Mouse (Mus musculus): ENCODE results near the gene Stx12. TPM values are rescaled to one million over a fixed set of nuclear protein-coding genes. Genes with fewer than 3 reads are reported as not detected.
"Not testable (repeated sequence)": the region's sequence is repeated elsewhere in the genome, so short reads cannot be mapped to it uniquely, and the experiment has no call there.

Stx12 gene
- polyA plus RNA-seq (2016; fragmentation: Nextera tagmentation; extraction: Ambion mirVana), result 100 and 104 TPM in 2 replicates

GRCm38 (mm10) chr4:132884064-132884843 lies at the start of gene Stx12:
Stx12 (minus strand) TSS chr4:132884509.
- peak; percentile 96 for ATAC-seq (ENCODE audit: low FRiP score)
- H3K4me2 ChIP-seq (replicated peaks), result peak within 1 kb of the TSS; percentile 89

GRCm38 (mm10) chr4:132932752-132933404 lies 48.6 kb upstream of the Stx12 start:
- H3K9me3 ChIP-seq (replicated peaks), result no peaks in the 10 kb centered on the region
- no peak for ATAC-seq (ENCODE audit: low FRiP score)
- no peak overlapping the region for H3K27ac ChIP-seq
- H3K36me3 ChIP-seq, result no peaks in the 10 kb centered on the region
- WGBS, result 78% methylated on average over 4 of the region's 4 CpGs
- H3K4me3 ChIP-seq, result no peak overlapping the region
- H3K9ac ChIP-seq, result no peak overlapping the region
- 0 out of 2 replicates have a peak, but pooled peaks cover 5% of the 10 kb centered on the region for H3K4me1 ChIP-seq
- no peak overlapping the region for H3K4me2 ChIP-seq (replicated peaks)
- H3K27me3 ChIP-seq, result peaks cover 7% of the 10 kb centered on the region; the same call in 1 of the 2 replicates

More at GRCm38 (mm10) chr4:132884064-132884843, at the start of gene Stx12:
- Histone ChIP-seq H3K9me3 (replicated peaks) (no peaks in the 10 kb centered on the region), H3K36me3 (no peaks in the 10 kb centered on the region), H3K9ac (peak within 1 kb of the TSS; percentile 95), H3K4me1 (peaks cover 19% of the 10 kb centered on the region), H3K27me3 (no peaks in the 10 kb centered on the region), H3K27ac (peak within 1 kb of the TSS; percentile 89), H3K4me3 (peak within 1 kb of the TSS; percentile 96)
- WGBS, result under 1% methylated on average over 72 of the region's 72 CpGs

- Histone ChIP-seq H3K4me2 (replicated peaks) (no peak overlapping the region), H3K4me1 (0 out of 2 replicates have a peak, but pooled peaks cover 5% of the 10 kb centered on the region), H3K9me3 (replicated peaks) (no peaks in the 10 kb centered on the region), H3K4me3 (no peak overlapping the region), H3K9ac (no peak overlapping the region), H3K36me3 (no peaks in the 10 kb centered on the region), H3K27me3 (peaks cover 7% of the 10 kb centered on the region; the same call in 1 of the 2 replicates), H3K27ac (no peak overlapping the region)
- no peak for ATAC-seq (ENCODE audit: low FRiP score)
- WGBS, result 6% methylated on average over 8 of the region's 8 CpGs
Measured at GRCm38 (mm10) chr4:132930784-132931183, 46.5 kb upstream of the Stx12 start.

- H3K9me3 ChIP-seq (replicated peaks); H3K4me2 ChIP-seq (replicated peaks); H3K9ac ChIP-seq; H3K27ac ChIP-seq; ATAC-seq (ENCODE audit: low FRiP score); H3K4me3 ChIP-seq; H3K27me3 ChIP-seq; H3K36me3 ChIP-seq; H3K4me1 ChIP-seq: not testable (repeated sequence)
- WGBS, result 71% methylated on average over 2 of the region's 2 CpGs
Measured at GRCm38 (mm10) chr4:132926520-132926919, 42.2 kb upstream of the Stx12 start.

- H3K4me3 ChIP-seq, result peak within 1 kb of the TSS; percentile 97
Measured at GRCm38 (mm10) chr4:132922558-132923008, 38.3 kb upstream of the Stx12 start, which contains the start of gene Fam76a. Fam76a (minus strand) TSS chr4:132922558.

GRCm38 (mm10) chr4:132922061-132922530 lies 37.8 kb upstream of the Stx12 start:
- peaks cover 19% of the 10 kb centered on the region for H3K36me3 ChIP-seq
- H3K27me3 ChIP-seq, result no peaks in the 10 kb centered on the region
- H3K27ac ChIP-seq, result peak overlapping the region; percentile 91
- peak overlapping the region; percentile 91 for H3K9ac ChIP-seq
- no peaks in the 10 kb centered on the region for H3K9me3 ChIP-seq (replicated peaks)
- peak overlapping the region; percentile 57 for H3K4me2 ChIP-seq (replicated peaks)
- peak overlapping the region; percentile 97 for H3K4me3 ChIP-seq
- WGBS, result under 1% methylated on average over 45 of the region's 50 CpGs
- no peak; the same call in 1 of the 2 replicates for ATAC-seq (ENCODE audit: low FRiP score)
- peaks cover 7% of the 10 kb centered on the region for H3K4me1 ChIP-seq

More at GRCm38 (mm10) chr4:132922558-132923008, 38.3 kb upstream of the Stx12 start, which contains the start of gene Fam76a:
- peak; percentile 99 for ATAC-seq (ENCODE audit: low FRiP score)
- no peaks in the 10 kb centered on the region for H3K9me3 ChIP-seq (replicated peaks)
- peaks cover 14% of the 10 kb centered on the region; the same call in 1 of the 2 replicates for H3K36me3 ChIP-seq
- peak within 1 kb of the TSS; percentile 91 for H3K27ac ChIP-seq
- under 1% methylated on average over 53 of the region's 53 CpGs for WGBS
- H3K9ac ChIP-seq, result peak within 1 kb of the TSS; percentile 91
- peaks cover 7% of the 10 kb centered on the region for H3K4me1 ChIP-seq
- peak within 1 kb of the TSS; percentile 57 for H3K4me2 ChIP-seq (replicated peaks)
- no peaks in the 10 kb centered on the region for H3K27me3 ChIP-seq

GRCm38 (mm10) chr4:132921488-132921887 lies 37.2 kb upstream of the Stx12 start:
- Histone ChIP-seq H3K4me2 (replicated peaks) (peak overlapping the region; percentile 57), H3K9ac (peak overlapping the region; percentile 91)
- WGBS, result 44% methylated on average over 12 of the region's 12 CpGs

GRCm38 (mm10) chr4:132920171-132920570 lies 35.9 kb upstream of the Stx12 start:
- Histone ChIP-seq H3K4me1 (peaks cover 7% of the 10 kb centered on the region), H3K36me3 (peaks cover 35% of the 10 kb centered on the region), H3K4me2 (replicated peaks) (no peak overlapping the region), H3K9me3 (replicated peaks) (no peaks in the 10 kb centered on the region), H3K27me3 (no peaks in the 10 kb centered on the region), H3K27ac (no peak overlapping the region), H3K9ac (no peak overlapping the region), H3K4me3 (no peak overlapping the region)
- no peak for ATAC-seq (ENCODE audit: low FRiP score)
- 92% methylated on average over 4 of the region's 4 CpGs for WGBS

More at GRCm38 (mm10) chr4:132921488-132921887, 37.2 kb upstream of the Stx12 start:
- Histone ChIP-seq H3K27ac (no peak overlapping the region), H3K27me3 (no peaks in the 10 kb centered on the region), H3K4me1 (peaks cover 7% of the 10 kb centered on the region), H3K9me3 (replicated peaks) (no peaks in the 10 kb centered on the region), H3K4me3 (peak overlapping the region; percentile 97), H3K36me3 (peaks cover 23% of the 10 kb centered on the region)
- ATAC-seq (ENCODE audit: low FRiP score), result no peak

GRCm38 (mm10) chr4:132918493-132918892 lies 34.2 kb upstream of the Stx12 start:
- 83% methylated on average over 6 of the region's 6 CpGs for WGBS
- not testable (repeated sequence) for H3K9ac ChIP-seq; H3K9me3 ChIP-seq (replicated peaks); H3K4me1 ChIP-seq; H3K27me3 ChIP-seq; H3K4me2 ChIP-seq (replicated peaks); H3K27ac ChIP-seq; H3K4me3 ChIP-seq; ATAC-seq (ENCODE audit: low FRiP score)
- H3K36me3 ChIP-seq, result peaks cover 52% of the 10 kb centered on the region

- peaks cover 86% of the 10 kb centered on the region for H3K36me3 ChIP-seq
- 89% methylated on average over 6 of the region's 6 CpGs for WGBS
- H3K4me3 ChIP-seq, result no peak overlapping the region
- H3K9me3 ChIP-seq (replicated peaks), result no peaks in the 10 kb centered on the region
- no peak overlapping the region for H3K9ac ChIP-seq
- no peak overlapping the region for H3K27ac ChIP-seq
- no peak for ATAC-seq (ENCODE audit: low FRiP score)
- no peaks in the 10 kb centered on the region for H3K4me1 ChIP-seq
- H3K4me2 ChIP-seq (replicated peaks), result no peak overlapping the region
- no peaks in the 10 kb centered on the region for H3K27me3 ChIP-seq
Measured at GRCm38 (mm10) chr4:132912156-132912555, 27.8 kb upstream of the Stx12 start.

- Histone ChIP-seq H3K9me3 (replicated peaks) (no peaks in the 10 kb centered on the region), H3K27ac (no peak overlapping the region), H3K36me3 (peaks cover 66% of the 10 kb centered on the region), H3K4me2 (replicated peaks) (no peak overlapping the region), H3K9ac (no peak overlapping the region), H3K4me3 (no peak overlapping the region), H3K27me3 (no peaks in the 10 kb centered on the region), H3K4me1 (no peaks in the 10 kb centered on the region)
- no peak for ATAC-seq (ENCODE audit: low FRiP score)
- 92% methylated on average over 5 of the region's 5 CpGs for WGBS
Measured at GRCm38 (mm10) chr4:132905843-132906360, 21.6 kb upstream of the Stx12 start.

GRCm38 (mm10) chr4:132904765-132905309 lies 20.5 kb upstream of the Stx12 start:
- WGBS, result 79% methylated on average over 9 of the region's 9 CpGs
- no peak for ATAC-seq (ENCODE audit: low FRiP score)
- Histone ChIP-seq H3K27me3 (no peaks in the 10 kb centered on the region), H3K4me2 (replicated peaks) (no peak overlapping the region), H3K36me3 (peaks cover 63% of the 10 kb centered on the region), H3K9me3 (replicated peaks) (no peaks in the 10 kb centered on the region), H3K4me1 (no peaks in the 10 kb centered on the region), H3K4me3 (no peak overlapping the region), H3K9ac (no peak overlapping the region), H3K27ac (no peak overlapping the region)

Measured in hindbrain, embryonic 12.5 days (tissue).